Mouse (Mus musculus) spleen, adult 2 months (tissue): Measurements from ENCODE around the gene Zfp296.

Source experiments
- CTCF ChIP-seq: fragments of 200-500 bp; IDR thresholded peaks from 2 replicates; pipeline ENCODE4 v1.5.1; 2011; ENCODE audit warnings: mild to moderate bottlenecking, inconsistent platforms; ENCODE audit not compliant: insufficient read depth, insufficient read length, insufficient replicate concordance; ENCODE audit errors: extremely low read depth
- POLR2A ChIP-seq: fragments of 200-500 bp; IDR thresholded peaks from 2 replicates; pipeline ENCODE4 v1.6.1; 2011; ENCODE audit warnings: low read depth, low read length, inconsistent platforms

GRCm38 (mm10) chr7:19569647-19570046, 7.4 kb upstream of the Zfp296 start:
- TF ChIP-seq POLR2A (no peak), CTCF (no peak)
